ENCODE assay signal across 8 mouse cellular contexts in the genomic region with DNA sequence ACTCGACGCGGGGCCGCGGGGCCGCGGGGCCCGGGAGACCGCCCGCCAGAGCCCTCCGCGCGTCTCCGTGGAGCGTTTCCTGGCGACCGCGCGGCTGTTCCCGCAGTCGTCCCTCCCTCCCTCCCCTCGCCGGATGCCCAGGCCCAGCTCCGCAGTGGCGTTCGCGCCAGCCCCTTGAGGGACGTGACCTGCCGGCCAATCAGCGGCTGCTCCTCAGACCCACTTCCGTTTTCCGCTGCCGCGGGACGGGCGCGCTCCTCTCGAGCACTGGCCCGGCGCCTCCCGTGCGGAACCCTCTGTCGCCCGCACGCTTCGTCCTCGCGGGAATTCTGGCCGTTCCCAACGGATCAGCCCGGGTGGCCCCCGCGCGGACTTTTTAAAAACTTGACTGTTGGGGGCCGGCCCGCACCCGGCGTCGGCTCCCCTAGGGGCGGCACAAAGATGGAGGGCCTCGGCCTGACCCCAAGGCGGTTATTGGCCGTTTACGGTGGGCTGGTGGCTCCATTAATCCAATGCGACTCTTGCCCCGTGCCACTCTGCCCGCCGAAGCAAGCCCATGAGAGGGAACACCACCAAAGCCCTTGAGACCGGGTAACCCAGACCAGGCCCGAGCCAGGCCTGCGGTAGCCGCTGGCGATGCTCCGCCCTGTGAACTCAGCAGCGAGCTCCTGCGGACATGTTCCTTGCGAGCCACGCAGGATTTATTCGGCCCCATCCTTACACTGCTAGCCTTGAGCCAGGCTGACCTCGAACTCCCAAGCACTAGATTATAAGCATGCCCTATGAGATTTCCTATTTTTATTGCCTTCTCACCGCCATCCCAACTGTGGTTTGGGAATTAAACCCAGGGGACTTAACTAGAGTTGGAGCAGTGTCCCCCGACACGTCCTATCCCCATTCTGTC. TPM values are rescaled to one million over a fixed set of nuclear protein-coding genes. Genes with fewer than 3 reads are reported as not detected.
A peak's percentile ranks its signal among the peaks of the same experiment; 100 is the strongest.
DNase-seq lines count a peak whose midpoint lies in the region; ATAC-seq lines count a peak whose summit lies in the region.

No protein-coding gene starts in this region.

- H3K4me2 ChIP-seq in heart, embryonic 15.5 days: peak overlapping the region; percentile 66
- H3K4me2 ChIP-seq in liver, embryonic 13.5 days: peak overlapping the region; percentile 83
- H3K4me2 ChIP-seq in stomach, embryonic 14.5 days (replicated peaks; ENCODE audit: low read depth, low read length): peak overlapping the region; percentile 64

- peak overlapping the region; percentile 97 for H3K4me3 ChIP-seq in forebrain, embryonic 10.5 days
- peak overlapping the region; percentile 92 for H3K4me3 ChIP-seq in heart, embryonic 15.5 days
- H3K4me3 ChIP-seq in liver, embryonic 13.5 days (replicated peaks): peak overlapping the region; percentile 97
- H3K4me3 ChIP-seq in stomach, embryonic 14.5 days (ENCODE audit: low read depth, low read length): peak overlapping the region; percentile 97

- peak overlapping the region; percentile 100 for H3K27ac ChIP-seq in forebrain, embryonic 10.5 days
- peak overlapping the region; percentile 95 for H3K27ac ChIP-seq in heart, embryonic 15.5 days
- H3K27ac ChIP-seq in liver, embryonic 13.5 days: peak overlapping the region; percentile 96
- peak overlapping the region; percentile 99 for H3K27ac ChIP-seq in stomach, embryonic 14.5 days (ENCODE audit: low read length)

- no peaks in the 10 kb centered on the region for H3K27me3 ChIP-seq in forebrain, embryonic 10.5 days (ENCODE audit: poor library complexity, severe bottlenecking)
- no peaks in the 10 kb centered on the region for H3K27me3 ChIP-seq in heart, embryonic 15.5 days
- H3K27me3 ChIP-seq in liver, embryonic 13.5 days: no peaks in the 10 kb centered on the region
- H3K27me3 ChIP-seq in stomach, embryonic 14.5 days (ENCODE audit: control insufficient read depth, insufficient read depth, low read length): no peaks in the 10 kb centered on the region

- peak overlapping the region; percentile 98 for H3K9ac ChIP-seq in heart, embryonic 15.5 days
- H3K9ac ChIP-seq in liver, embryonic 13.5 days: peak overlapping the region; percentile 99
- peak overlapping the region; percentile 100 for H3K9ac ChIP-seq in stomach, embryonic 14.5 days (replicated peaks; ENCODE audit: low read depth, low read length)

- DNase-seq in CD8-positive naive resting alpha-beta T cell, adult 2 months (ENCODE audit: low read depth in 2 of 2, low spot score in 2 of 2): peak; percentile 87 to 91
- DNase-seq in c-Kit-positive CD71-negative TER-119-negative erythroid progenitor cells, embryonic 14.5 days (ENCODE audit: low read depth): peak; percentile 75
- DNase-seq in forebrain, embryonic 10.5 days (ENCODE audit: extremely low spot score, low spot score): peak; percentile 97
- DNase-seq in kidney, postnatal 25 days: peak; percentile 95 to 99
- peak; percentile 92 for DNase-seq in liver, embryonic 13.5 days
- peak; percentile 93 to 94 for DNase-seq in natural killer cell, adult 2 months (ENCODE audit: low spot score in 2 of 2)

- H3K9me3 ChIP-seq in forebrain, embryonic 10.5 days: no peaks in the 10 kb centered on the region
- no peaks in the 10 kb centered on the region for H3K9me3 ChIP-seq in heart, embryonic 15.5 days (replicated peaks)
- H3K9me3 ChIP-seq in liver, embryonic 13.5 days (replicated peaks): no peaks in the 10 kb centered on the region
- no peaks in the 10 kb centered on the region for H3K9me3 ChIP-seq in stomach, embryonic 14.5 days (ENCODE audit: control insufficient read depth, low read depth, low read length)

- WGBS in forebrain, embryonic 10.5 days: under 1% methylated on average over 78 of the region's 83 CpGs
- WGBS in heart, embryonic 15.5 days: under 1% methylated on average over 83 of the region's 83 CpGs
- WGBS in liver, embryonic 13.5 days (ENCODE audit: insufficient replicate concordance): under 1% methylated on average over 82 of the region's 83 CpGs
- WGBS in stomach, embryonic 14.5 days: under 1% methylated on average over 66 of the region's 83 CpGs

- peak; percentile 96 for ATAC-seq in heart, embryonic 15.5 days (replicated peaks; ENCODE audit: insufficient number of reproducible peaks, insufficient read depth, low FRiP score, low read depth)
- peak; percentile 94 for ATAC-seq in liver, embryonic 13.5 days (ENCODE audit: low read depth)
- ATAC-seq in stomach, embryonic 14.5 days (ENCODE audit: insufficient number of reproducible peaks, insufficient read depth, low FRiP score, low read depth): peak; percentile 96

- peaks cover 31% of the 10 kb centered on the region for H3K4me1 ChIP-seq in forebrain, embryonic 10.5 days
- H3K4me1 ChIP-seq in heart, embryonic 15.5 days (replicated peaks): peaks cover 23% of the 10 kb centered on the region
- peaks cover 33% of the 10 kb centered on the region for H3K4me1 ChIP-seq in liver, embryonic 13.5 days (replicated peaks)
- H3K4me1 ChIP-seq in stomach, embryonic 14.5 days (ENCODE audit: control insufficient read depth, insufficient read depth, low read length): peaks cover 25% of the 10 kb centered on the region; the same call in 1 of the 2 replicates

- H3K36me3 ChIP-seq in forebrain, embryonic 10.5 days (replicated peaks): peaks cover 32% of the 10 kb centered on the region
- no peaks in the 10 kb centered on the region for H3K36me3 ChIP-seq in heart, embryonic 15.5 days
- peaks cover 20% of the 10 kb centered on the region for H3K36me3 ChIP-seq in liver, embryonic 13.5 days
- peaks cover 9% of the 10 kb centered on the region; the same call in 1 of the 2 replicates for H3K36me3 ChIP-seq in stomach, embryonic 14.5 days (ENCODE audit: control insufficient read depth, insufficient read depth, low read length)

RNA-seq across cellular contexts. Expression of gene Hnrnpa0, which starts 0.7 kb away (rescaled TPM):
- 44.5 and 49.3 TPM in 2 replicates for polyA plus RNA-seq in forebrain, embryonic 10.5 days (2016; fragmentation: Nextera tagmentation; extraction: Ambion mirVana)
- 15.9 and 21.0 TPM in 2 replicates for polyA plus RNA-seq in heart, embryonic 15.5 days (2015; fragmentation: Nextera tagmentation; extraction: Ambion mirVana)
- polyA plus RNA-seq in liver, embryonic 13.5 days (2015; fragmentation: Nextera tagmentation; extraction: Ambion mirVana): 12.5 and 15.3 TPM in 2 replicates
- 51.2 and 53.1 TPM in 2 replicates for polyA plus RNA-seq in stomach, embryonic 14.5 days (2014; fragmentation: Nextera tagmentation; extraction: Ambion mirVana)

RNA-seq across cellular contexts. Expression of gene Klhl3, which starts 15.6 kb away (rescaled TPM):
- polyA plus RNA-seq in forebrain, embryonic 10.5 days (2016; fragmentation: Nextera tagmentation; extraction: Ambion mirVana): 2.0 and 2.1 TPM in 2 replicates
- 7.1 and 7.2 TPM in 2 replicates for polyA plus RNA-seq in heart, embryonic 15.5 days (2015; fragmentation: Nextera tagmentation; extraction: Ambion mirVana)
- polyA plus RNA-seq in liver, embryonic 13.5 days (2015; fragmentation: Nextera tagmentation; extraction: Ambion mirVana): 0.79 and 0.91 TPM in 2 replicates
- 3.2 and 3.3 TPM in 2 replicates for polyA plus RNA-seq in stomach, embryonic 14.5 days (2014; fragmentation: Nextera tagmentation; extraction: Ambion mirVana)

RNA-seq across cellular contexts. Expression of gene Idnk, which starts 28.4 kb away (rescaled TPM):
- 47.0 and 47.1 TPM in 2 replicates for polyA plus RNA-seq in forebrain, embryonic 10.5 days (2016; fragmentation: Nextera tagmentation; extraction: Ambion mirVana)
- polyA plus RNA-seq in heart, embryonic 15.5 days (2015; fragmentation: Nextera tagmentation; extraction: Ambion mirVana): 29.5 and 30.3 TPM in 2 replicates
- 21.8 and 26.3 TPM in 2 replicates for polyA plus RNA-seq in liver, embryonic 13.5 days (2015; fragmentation: Nextera tagmentation; extraction: Ambion mirVana)
- 38.9 and 40.5 TPM in 2 replicates for polyA plus RNA-seq in stomach, embryonic 14.5 days (2014; fragmentation: Nextera tagmentation; extraction: Ambion mirVana)

Comparison
In these comparisons a context has a peak if more than half of its experiments do, and no peak if none do; other contexts are left out.
1. Peak in every context shown above with its lines: DNase-seq, ATAC-seq, H3K4me3 ChIP-seq and H3K27ac ChIP-seq.